Mouse (Mus musculus): Measurements from ENCODE around the gene Akr1b10.
A peak's percentile ranks its signal among the peaks of the same experiment; 100 is the strongest.
"Not testable (repeated sequence)": the region's sequence is repeated elsewhere in the genome, so short reads cannot be mapped to it uniquely, and the experiment has no call there.

Gene Akr1b10

GRCm38 (mm10) chr6:34384110-34384661 is at the start of gene Akr1b10:
Gene Akr1b10 (plus strand): TSS chr6:34384218.
- peak; percentile 62 for DNase-seq

- no peak for DNase-seq
These were observed 49.3 kb upstream of the Akr1b10 start for GRCm38 (mm10) chr6:34334673-34335072.

- DNase-seq: no peak
These were observed 46.2 kb upstream of the Akr1b10 start for GRCm38 (mm10) chr6:34337799-34338198.

- no peak for DNase-seq
These were observed 42.0 kb upstream of the Akr1b10 start for GRCm38 (mm10) chr6:34341991-34342390.

GRCm38 (mm10) chr6:34342476-34342875 is 41.5 kb upstream of the Akr1b10 start:
- DNase-seq: no peak

- DNase-seq: no peak
These were observed 40.6 kb upstream of the Akr1b10 start for GRCm38 (mm10) chr6:34343426-34343825.

GRCm38 (mm10) chr6:34344135-34344850 is 39.7 kb upstream of the Akr1b10 start:
- no peak for DNase-seq

- DNase-seq: no peak
These were observed 39.1 kb upstream of the Akr1b10 start for GRCm38 (mm10) chr6:34344935-34345334.

GRCm38 (mm10) chr6:34346096-34346898 is 37.7 kb upstream of the Akr1b10 start:
- DNase-seq: peak; percentile 39

GRCm38 (mm10) chr6:34350037-34350699 is 33.9 kb upstream of the Akr1b10 start:
- DNase-seq: no peak

GRCm38 (mm10) chr6:34351481-34351880 is 32.5 kb upstream of the Akr1b10 start:
- DNase-seq: not testable (repeated sequence)

GRCm38 (mm10) chr6:34352401-34352800 is 31.6 kb upstream of the Akr1b10 start:
- DNase-seq: no peak

GRCm38 (mm10) chr6:34353658-34354353 is 30.2 kb upstream of the Akr1b10 start, which contains the start of gene Akr1b8:
Gene Akr1b8 (plus strand): TSS chr6:34354119.
- peak; percentile 62 for DNase-seq

- no peak for DNase-seq
These were observed 29.4 kb upstream of the Akr1b10 start for GRCm38 (mm10) chr6:34354354-34355348.

- DNase-seq: no peak
These were observed 28.7 kb upstream of the Akr1b10 start for GRCm38 (mm10) chr6:34355349-34355747.

- no peak for DNase-seq
These were observed 28.2 kb upstream of the Akr1b10 start for GRCm38 (mm10) chr6:34355841-34356240.

GRCm38 (mm10) chr6:34364217-34365136 is 19.5 kb upstream of the Akr1b10 start:
- DNase-seq: no peak

- DNase-seq: no peak
These were observed 16.0 kb upstream of the Akr1b10 start for GRCm38 (mm10) chr6:34367998-34368397.

- no peak for DNase-seq
These were observed 13.9 kb upstream of the Akr1b10 start for GRCm38 (mm10) chr6:34370081-34370480.

All from cerebellum, adult 11 months (tissue).